Mouse (Mus musculus): Measurements from ENCODE around the gene Evi2. TPM values are rescaled to one million over a fixed set of nuclear protein-coding genes. Genes with fewer than 3 reads are reported as not detected.

Gene Evi2
- total and polyA plus RNA-seq, 3 experiments = 1.2 to 6.2 (median 2.8) TPM

GRCm38 (mm10) chr11:79494976-79495800 is 35.2 kb downstream of the Evi2 start:
- Histone ChIP-seq H3K9ac (ENCODE audit: insufficient read depth, low read depth) (peak overlapping the region; percentile 97), H3K27me3 (replicated peaks) (no peaks in the 10 kb centered on the region), H3K36me3 (replicated peaks in 1 of 2; ENCODE audit: control insufficient read depth in 1 of 2, insufficient read depth in 1 of 2, low read length in 1 of 2) (peaks cover 0 to 3% of the 10 kb centered on the region in 2 experiments), H3K4me1 (ENCODE audit: control insufficient read depth in 1 of 2, insufficient read depth in 2 of 2) (peaks cover 8 to 28% of the 10 kb centered on the region in 2 experiments), H3K79me2 (replicated peaks; ENCODE audit: control insufficient read depth, extremely low read depth, insufficient read depth, poor library complexity, severe bottlenecking) (no peaks in the 10 kb centered on the region), H3K4me2 (ENCODE audit: insufficient read depth, low read depth, poor library complexity, severe bottlenecking) (peak overlapping the region; percentile 97), H3K27ac (ENCODE audit: insufficient read depth, low read depth) (peak overlapping the region; percentile 64), H3K4me3 (replicated peaks in 1 of 3; ENCODE audit: low read depth in 2 of 3, low read length in 2 of 3, poor library complexity in 1 of 3) (peak overlapping the region in 2 of 3 experiments; percentile 40 to 50), H3K9me3 (replicated peaks; ENCODE audit: low read length) (no peaks in the 10 kb centered on the region)
- no peak for TF ChIP-seq MAZ (IDR thresholded peaks at IDR 0.05; ENCODE audit: low read depth, low read length)
- TF ChIP-seq E2F4 (IDR thresholded peaks at IDR 0.05; ENCODE audit: insufficient replicate concordance, low read depth, low read length) = no peak
- peak; percentile 32; the same call in 1 of the 2 replicates for TF ChIP-seq NELFE (IDR thresholded peaks at IDR 0.05; ENCODE audit: low read depth, low read length)
- peak; percentile 75 for TF ChIP-seq MYC (IDR thresholded peaks at IDR 0.05; ENCODE audit: low read depth, low read length)
- TF ChIP-seq MAFK (IDR thresholded peaks at IDR 0.05; ENCODE audit: insufficient replicate concordance, low read length) = no peak
- peak; percentile 68 for TF ChIP-seq MAX (IDR thresholded peaks at IDR 0.05; ENCODE audit: low read length)
- TF ChIP-seq TBP (conservative IDR thresholded peaks at IDR 0.05; ENCODE audit: low read depth, low read length) = peak; percentile 20; the same call in 1 of the 2 replicates
- TF ChIP-seq SMC3 (IDR thresholded peaks at IDR 0.05; ENCODE audit: low read depth, low read length) = no peak
- TF ChIP-seq MEF2A (IDR thresholded peaks at IDR 0.05; ENCODE audit: borderline replicate concordance, low read depth, low read length) = peak; percentile 48; the same call in 1 of the 2 replicates
- TF ChIP-seq USF1 (IDR thresholded peaks at IDR 0.05; ENCODE audit: low read depth, low read length) = no peak
- TF ChIP-seq GABPA (IDR thresholded peaks at IDR 0.05; ENCODE audit: insufficient replicate concordance, low read depth, low read length) = no peak
- peak; percentile 28; the same call in 1 of the 2 replicates for TF ChIP-seq CHD1 (IDR thresholded peaks at IDR 0.05; ENCODE audit: low read depth, low read length)
- no peak for TF ChIP-seq CTCF (conservative IDR thresholded peaks at IDR 0.05 in 1 of 2, IDR thresholded peaks at IDR 0.05 in 1 of 2; ENCODE audit: low read depth in 2 of 2, low read length in 2 of 2)
- TF ChIP-seq JUN (IDR thresholded peaks at IDR 0.05; ENCODE audit: insufficient read depth, low read depth, low read length) = no peak
- no peak for TF ChIP-seq ZMIZ1 (IDR thresholded peaks at IDR 0.05; ENCODE audit: low read depth, low read length)
- TF ChIP-seq NRF1 (IDR thresholded peaks at IDR 0.05; ENCODE audit: low read depth, low read length) = no peak
- 0 out of 2 replicates have a peak, but pooled peaks have one; percentile 14 for TF ChIP-seq JUND (conservative IDR thresholded peaks at IDR 0.05; ENCODE audit: low read depth, low read length)
- peak; percentile 86 for TF ChIP-seq ZNF384 (IDR thresholded peaks at IDR 0.05; ENCODE audit: low read depth, low read length)
- TF ChIP-seq ETS1 (conservative IDR thresholded peaks at IDR 0.05; ENCODE audit: low read depth, low read length) = no peak; the same call in 1 of the 2 replicates
- no peak for TF ChIP-seq ZC3H11A (IDR thresholded peaks at IDR 0.05; ENCODE audit: low read depth, low read length)
- TF ChIP-seq PAX5 (IDR thresholded peaks at IDR 0.05; ENCODE audit: low read length) = no peak
- no peak for TF ChIP-seq TCF12 (IDR thresholded peaks at IDR 0.05; ENCODE audit: low read depth, low read length)
- no peak for TF ChIP-seq BHLHE40 (IDR thresholded peaks at IDR 0.05; ENCODE audit: low read depth, low read length)
- no peak for TF ChIP-seq RCOR1 (conservative IDR thresholded peaks at IDR 0.05; ENCODE audit: low read depth, low read length)
- TF ChIP-seq SIN3A (IDR thresholded peaks at IDR 0.05; ENCODE audit: low read length) = no peak; the same call in 1 of the 2 replicates
- no peak; the same call in 1 of the 2 replicates for TF ChIP-seq HCFC1 (IDR thresholded peaks at IDR 0.05; ENCODE audit: low read depth, low read length)
- in situ Hi-C loops (cut with MboI; ENCODE audit: low pct_ligation_motif_present, low pct_unique_long_range_greater_than_20kb, low sequenced_read_pairs) (no loop called here), dilution Hi-C loops (cut with MboI; ENCODE audit: extremely low pct_ligation_motif_present, extremely low pct_unique_long_range_greater_than_20kb, low sequenced_read_pairs) (no loop called here)
- DNase-seq (ENCODE audit: extremely low read depth) = peak; percentile 38

Measured in CH12.LX (cell line).